Mouse (Mus musculus) heart, embryonic 16.5 days (tissue): ENCODE data around the gene C87436. TPM values are rescaled to one million over a fixed set of nuclear protein-coding genes. Genes with fewer than 3 reads are reported as not detected.
A peak's percentile ranks its signal among the peaks of the same experiment; 100 is the strongest.

ENCODE experiments used
- ATAC-seq: fragments of 200-750 bp; cut with Nextera tagmentation; replicated peaks from 2 replicates; pipeline ENCODE4 v1.8.0; 2017; ENCODE audit warnings: moderate number of reproducible peaks; ENCODE audit not compliant: insufficient read depth, low FRiP score; ENCODE audit errors: extremely low read depth
- H3K27ac ChIP-seq: fragments of 300-500 bp; sonication (generic); 2 replicates; pipeline ENCODE4 v1.5.1; 2014; ENCODE audit warnings: mild to moderate bottlenecking, low read length, control low read depth, moderate library complexity
- H3K27me3 ChIP-seq: fragments of 300-500 bp; sonication (generic); 2 replicates; pipeline ENCODE4 v1.6.1; 2014; ENCODE audit warnings: low read length, mixed read lengths; ENCODE audit not compliant: control insufficient read depth, insufficient read depth
- H3K36me3 ChIP-seq: fragments of 300-500 bp; sonication (generic); 2 replicates; pipeline ENCODE4 v1.6.1; 2014; ENCODE audit not compliant: control insufficient read depth, insufficient read depth
- H3K4me1 ChIP-seq: fragments of 300-500 bp; sonication (generic); 2 replicates; pipeline ENCODE4 v1.6.1; 2014; ENCODE audit warnings: low read length, mixed read lengths; ENCODE audit not compliant: control insufficient read depth, insufficient read depth
- H3K4me2 ChIP-seq: fragments of 300-500 bp; sonication (generic); 2 replicates; pipeline ENCODE4 v1.6.1; 2014; ENCODE audit warnings: low read depth, mild to moderate bottlenecking, control low read depth, low read length
- H3K4me3 ChIP-seq: fragments of 300-500 bp; sonication (generic); 2 replicates; pipeline ENCODE4 v1.5.1; 2014; ENCODE audit warnings: mild to moderate bottlenecking, control low read depth, low read length
- H3K9ac ChIP-seq: fragments of 300-500 bp; sonication (generic); 2 replicates; pipeline ENCODE4 v1.6.1; 2014; ENCODE audit warnings: low read length, control low read depth
- H3K9me3 ChIP-seq: fragments of 300-500 bp; sonication (generic); replicated peaks from 2 replicates; pipeline ENCODE4 v1.6.1; 2016; ENCODE audit warnings: low read length; ENCODE audit not compliant: control insufficient read depth
- whole genome bisulfite sequencing: fragments of 180-500 bp; shearing (Covaris S2); extraction: QIAGEN DNeasy Blood & Tissue Kit; methylation state at CpG from one replicate; pipeline ENCODE4 v1.1.7; 2014; 5-methylcytosine and 5-hydroxymethylcytosine counted together
- polyA plus RNA-seq: library from polyadenylated mRNA; unstranded; fragments of >200 nt; fragmentation: Nextera tagmentation; extraction: Ambion mirVana; gene quantifications from 2 replicates; pipeline ENCODE4 v1.2.1, GENCODE M21; 2015

C87436 gene
- polyA plus RNA-seq, 1 experiment from 2014 or later = 20.1 TPM

GRCm38 (mm10) chr6:86496585-86496984 is 58.4 kb downstream of the C87436 start:
- ATAC-seq = no peak
- Histone ChIP-seq H3K4me2 (peak overlapping the region; percentile 54), H3K9me3 (no peaks in the 10 kb centered on the region), H3K9ac (peak overlapping the region; percentile 57), H3K36me3 (no peaks in the 10 kb centered on the region), H3K27ac (peak overlapping the region; percentile 61), H3K4me1 (peaks cover 17% of the 10 kb centered on the region), H3K4me3 (peak overlapping the region; percentile 40), H3K27me3 (no peaks in the 10 kb centered on the region)
- WGBS = 70% methylated on average over 5 of the region's 5 CpGs

GRCm38 (mm10) chr6:86497071-86497815 is 59.1 kb downstream of the C87436 start:
- peak overlapping the region; percentile 57 for H3K9ac ChIP-seq
- no peaks in the 10 kb centered on the region for H3K27me3 ChIP-seq
- ATAC-seq = peak; percentile 56; the same call in 1 of the 2 replicates
- peak overlapping the region; percentile 40 for H3K4me3 ChIP-seq
- peak overlapping the region; percentile 54 for H3K4me2 ChIP-seq
- peak overlapping the region; percentile 61 for H3K27ac ChIP-seq
- H3K36me3 ChIP-seq = no peaks in the 10 kb centered on the region
- H3K4me1 ChIP-seq = peaks cover 17% of the 10 kb centered on the region
- WGBS = 13% methylated on average over 13 of the region's 13 CpGs
- H3K9me3 ChIP-seq = no peaks in the 10 kb centered on the region

DNA sequence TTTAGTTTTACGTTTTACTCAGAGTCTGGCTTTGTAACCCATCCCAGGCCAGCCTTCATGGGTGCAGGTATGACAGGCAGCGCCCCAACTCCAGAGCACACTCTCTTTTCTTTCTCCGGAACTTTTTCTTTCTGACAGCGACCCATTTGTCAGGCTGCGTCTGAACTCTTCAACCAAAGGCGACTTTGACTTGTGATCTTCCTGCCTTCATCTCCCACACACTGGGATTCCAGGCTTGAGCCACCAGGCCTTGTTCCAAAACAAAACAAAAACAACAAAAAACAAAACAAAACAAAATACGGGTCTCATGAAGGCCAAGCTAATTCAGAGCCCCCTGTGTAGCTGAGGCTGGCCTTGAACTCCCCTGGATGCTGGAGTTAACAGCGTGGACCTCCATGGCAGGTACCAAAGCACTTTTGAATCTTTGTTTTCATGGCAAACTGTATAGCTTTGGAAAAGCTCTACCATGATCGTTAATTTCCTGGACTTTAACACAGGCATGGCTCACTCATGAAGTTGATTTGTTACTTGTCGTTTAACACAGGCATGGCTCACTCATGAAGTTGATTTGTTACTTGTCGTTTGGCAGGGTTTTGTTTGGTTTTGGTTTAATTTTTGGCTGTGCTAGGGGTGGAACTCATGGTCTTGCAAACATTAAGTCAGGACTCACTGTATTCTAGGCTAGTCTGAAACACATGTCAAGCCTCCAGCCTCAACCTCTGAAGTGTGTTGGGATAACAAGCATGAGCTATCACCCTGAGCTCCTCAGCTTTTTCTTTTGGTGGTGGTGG is 60.0 kb downstream of the C87436 start:
- Histone ChIP-seq H3K9me3 (no peaks in the 10 kb centered on the region), H3K4me2 (peak overlapping the region; percentile 54), H3K27me3 (no peaks in the 10 kb centered on the region), H3K27ac (peak overlapping the region; percentile 61), H3K36me3 (no peaks in the 10 kb centered on the region), H3K4me3 (peak overlapping the region; percentile 40), H3K9ac (peak overlapping the region; percentile 57), H3K4me1 (peaks cover 17% of the 10 kb centered on the region)
- ATAC-seq = no peak
- WGBS = 66% methylated on average over 11 of the region's 11 CpGs

DNA sequence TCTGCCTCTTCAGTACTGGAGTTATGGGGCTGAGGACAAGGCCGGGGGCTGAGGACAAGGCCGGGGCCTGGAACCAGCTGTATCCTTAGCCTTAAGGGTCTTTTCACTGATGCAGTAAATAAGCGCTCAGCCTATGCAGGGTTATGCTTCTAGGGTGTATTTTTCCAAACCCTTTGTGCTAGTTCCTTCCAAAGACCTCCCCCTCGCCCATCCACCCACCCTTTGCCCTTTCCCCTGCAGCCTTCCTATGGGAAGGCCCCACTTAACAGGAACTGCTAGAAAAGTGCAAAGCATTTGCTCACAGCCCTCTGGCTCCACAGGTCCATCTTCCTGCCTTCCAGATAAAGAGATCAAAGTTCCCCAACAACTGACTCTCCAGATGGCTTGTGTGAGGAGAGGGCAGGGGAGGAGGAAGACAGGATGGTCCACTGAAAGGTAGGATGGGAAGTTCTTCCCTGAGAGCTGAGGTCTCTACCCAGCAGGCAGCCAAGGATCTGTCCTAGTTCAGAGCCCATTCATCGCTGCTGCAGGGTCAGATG is 61.5 kb downstream of the C87436 start:
- peaks cover 13% of the 10 kb centered on the region for H3K4me1 ChIP-seq
- H3K27me3 ChIP-seq = no peaks in the 10 kb centered on the region
- H3K27ac ChIP-seq = no peak overlapping the region
- no peak overlapping the region for H3K4me2 ChIP-seq
- no peak overlapping the region for H3K9ac ChIP-seq
- H3K4me3 ChIP-seq = no peak overlapping the region
- no peak for ATAC-seq
- no peaks in the 10 kb centered on the region for H3K9me3 ChIP-seq
- 61% methylated on average over 5 of the region's 5 CpGs for WGBS
- no peaks in the 10 kb centered on the region for H3K36me3 ChIP-seq

DNA sequence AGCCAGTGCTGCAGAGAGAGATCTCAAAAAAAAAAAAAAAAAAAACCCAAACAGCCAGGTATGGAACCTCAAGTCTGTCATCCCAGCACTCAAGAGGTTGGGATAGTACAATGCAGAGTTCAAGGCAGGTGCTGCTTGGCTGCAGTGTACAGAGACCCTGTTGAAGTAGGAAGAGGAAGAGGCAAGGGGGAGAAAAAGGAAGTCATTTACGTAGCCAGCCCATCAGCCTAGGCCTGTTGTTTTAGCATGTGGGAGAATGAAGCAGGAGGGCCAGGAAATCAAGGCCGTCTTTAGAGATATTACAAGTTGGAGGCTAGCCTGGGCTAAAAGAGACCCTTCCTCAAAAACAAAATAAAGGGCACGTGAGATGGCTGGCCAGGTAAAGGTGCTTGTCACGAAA is 65.3 kb downstream of the C87436 start:
- H3K9ac ChIP-seq = no peak overlapping the region
- no peaks in the 10 kb centered on the region for H3K36me3 ChIP-seq
- H3K4me3 ChIP-seq = no peak overlapping the region
- no peaks in the 10 kb centered on the region for H3K27me3 ChIP-seq
- no peak for ATAC-seq
- H3K4me2 ChIP-seq = no peak overlapping the region
- no peaks in the 10 kb centered on the region for H3K9me3 ChIP-seq
- no peak overlapping the region for H3K27ac ChIP-seq
- 71% methylated on average over 4 of the region's 4 CpGs for WGBS
- H3K4me1 ChIP-seq = 0 out of 2 replicates have a peak, but pooled peaks cover 3% of the 10 kb centered on the region

- no peak overlapping the region for H3K9ac ChIP-seq
- WGBS = 40% methylated on average over 7 of the region's 7 CpGs
Observed at GRCm38 (mm10) chr6:86505671-86506070, 67.5 kb downstream of the C87436 start.

DNA sequence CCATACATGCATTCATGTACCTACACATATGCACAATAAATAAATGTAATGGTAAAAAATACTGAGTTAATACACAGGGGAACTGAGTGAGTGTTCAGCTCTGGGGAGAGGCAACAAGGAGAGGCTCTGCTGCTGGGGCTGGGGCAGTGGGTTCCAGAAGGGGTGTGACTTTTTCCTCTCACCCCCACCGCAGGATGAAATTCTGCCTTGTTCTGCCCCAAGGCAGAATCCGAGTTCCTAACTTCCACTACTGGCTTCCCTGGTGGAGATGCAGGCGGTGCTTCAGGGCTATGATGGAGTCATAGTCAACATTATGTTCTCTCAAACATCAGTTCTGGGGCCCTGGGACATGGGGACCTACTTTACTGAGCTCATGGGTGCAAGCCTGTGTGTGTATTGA is 68.1 kb downstream of the C87436 start:
- H3K27me3 ChIP-seq = no peaks in the 10 kb centered on the region
- no peak overlapping the region for H3K4me2 ChIP-seq
- 0 out of 2 replicates have a peak, but pooled peaks cover 3% of the 10 kb centered on the region for H3K4me1 ChIP-seq
- WGBS = 72% methylated on average over 3 of the region's 3 CpGs
- no peaks in the 10 kb centered on the region for H3K9me3 ChIP-seq
- H3K36me3 ChIP-seq = no peaks in the 10 kb centered on the region
- no peak for ATAC-seq
- no peak overlapping the region for H3K27ac ChIP-seq
- no peak overlapping the region for H3K4me3 ChIP-seq
- H3K9ac ChIP-seq = no peak overlapping the region

More at GRCm38 (mm10) chr6:86505671-86506070, 67.5 kb downstream of the C87436 start:
- Histone ChIP-seq H3K4me1 (0 out of 2 replicates have a peak, but pooled peaks cover 3% of the 10 kb centered on the region), H3K4me3 (no peak overlapping the region), H3K9me3 (no peaks in the 10 kb centered on the region), H3K36me3 (no peaks in the 10 kb centered on the region), H3K27ac (no peak overlapping the region), H3K27me3 (no peaks in the 10 kb centered on the region), H3K4me2 (no peak overlapping the region)
- ATAC-seq = no peak

DNA sequence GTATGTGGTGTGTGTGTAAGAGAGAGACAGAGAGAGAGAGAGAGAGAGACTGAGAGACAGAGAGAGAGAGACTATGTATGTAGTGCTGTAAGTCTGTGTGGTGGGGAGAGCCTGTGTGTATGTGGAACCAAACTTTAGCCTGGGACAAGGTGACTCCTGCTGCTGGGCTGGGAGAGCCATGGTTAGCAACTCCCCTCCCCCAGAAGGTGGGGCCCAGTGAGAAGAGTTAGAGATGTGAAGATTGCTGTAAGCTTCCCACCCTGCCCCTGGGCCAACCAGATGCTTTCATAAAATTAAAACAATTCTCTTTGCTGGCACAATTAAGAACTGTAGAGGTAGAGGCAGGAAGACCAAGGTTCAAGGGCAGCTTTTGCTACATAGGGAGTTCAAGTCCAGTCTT is 68.9 kb downstream of the C87436 start:
- Histone ChIP-seq H3K27me3 (no peaks in the 10 kb centered on the region), H3K9me3 (no peaks in the 10 kb centered on the region), H3K4me2 (no peak overlapping the region), H3K4me3 (no peak overlapping the region), H3K27ac (no peak overlapping the region), H3K36me3 (no peaks in the 10 kb centered on the region), H3K4me1 (0 out of 2 replicates have a peak, but pooled peaks cover 3% of the 10 kb centered on the region), H3K9ac (no peak overlapping the region)
- ATAC-seq = no peak

- no peaks in the 10 kb centered on the region for H3K9me3 ChIP-seq
- 76% methylated on average over 3 of the region's 3 CpGs for WGBS
- no peak for ATAC-seq
- no peak overlapping the region for H3K4me3 ChIP-seq
- no peak overlapping the region for H3K27ac ChIP-seq
- H3K27me3 ChIP-seq = no peaks in the 10 kb centered on the region
- H3K36me3 ChIP-seq = no peaks in the 10 kb centered on the region
- H3K4me1 ChIP-seq = 0 out of 2 replicates have a peak, but pooled peaks cover 3% of the 10 kb centered on the region
- no peak overlapping the region for H3K4me2 ChIP-seq
- H3K9ac ChIP-seq = no peak overlapping the region
Observed at GRCm38 (mm10) chr6:86508736-86509135, 70.6 kb downstream of the C87436 start.
